Mouse (Mus musculus) myocyte (in vitro differentiated cells): ENCODE measurements at regions not wholly inside any gene's neighbourhood (a gene's known extent, or its start where the extent isn't known, plus 50 kb on each side); places are given as distances from the start of the nearest gene placed in this dataset.

Experiments
- H3K27me3 ChIP-seq: one replicate; pipeline ENCODE4 v1.6.1; 2011; ENCODE audit not compliant: control insufficient read depth, insufficient read depth, insufficient read length
- H3K36me3 ChIP-seq: one replicate; pipeline ENCODE4 v1.6.1; 2011; ENCODE audit not compliant: control insufficient read depth, insufficient read depth
- H3K4me2 ChIP-seq: one replicate; pipeline ENCODE4 v1.6.1; 2011; ENCODE audit warnings: low read depth, control low read depth
- H3K4me3 ChIP-seq: one replicate; pipeline ENCODE4 v1.5.1; 2011; ENCODE audit warnings: mild to moderate bottlenecking, control low read depth, moderate library complexity
- H3K79me2 ChIP-seq: one replicate; pipeline ENCODE4 v1.6.1; 2011; ENCODE audit not compliant: control insufficient read depth, insufficient read depth
- H3ac ChIP-seq: one replicate; pipeline ENCODE4 v1.6.1; 2011; ENCODE audit not compliant: control insufficient read depth, insufficient read length
- CEBPB ChIP-seq: IDR thresholded peaks from 2 replicates; pipeline ENCODE4 v1.6.1; 2011; ENCODE audit warnings: mild to moderate bottlenecking, moderate library complexity; ENCODE audit not compliant: poor library complexity, insufficient read depth, severe bottlenecking
- E2F4 ChIP-seq: IDR thresholded peaks from one replicate; pipeline ENCODE4 v1.6.1; 2011; ENCODE audit warnings: mild to moderate bottlenecking, control low read depth, moderate library complexity; ENCODE audit not compliant: insufficient read depth
- MAX ChIP-seq: IDR thresholded peaks from one replicate; pipeline ENCODE4 v1.6.1; 2011; ENCODE audit warnings: low read depth, mild to moderate bottlenecking, control low read depth
- MYOD1 ChIP-seq, 3 experiments: IDR thresholded peaks; one replicate each; pipeline ENCODE4 v1.6.1; 2011; ENCODE audit warnings: control low read depth in 2 of 3, low read depth in 2 of 3, mild to moderate bottlenecking in 2 of 3, moderate library complexity in 1 of 3; ENCODE audit not compliant: insufficient read length in 2 of 3, control insufficient read depth in 1 of 3
- MYOG ChIP-seq, 3 experiments: IDR thresholded peaks; one replicate each; pipeline ENCODE4 v1.6.1; 2011; ENCODE audit warnings: control low read depth in 2 of 3, low read depth in 2 of 3, mild to moderate bottlenecking in 2 of 3; ENCODE audit not compliant: insufficient read length in 2 of 3, control insufficient read depth in 1 of 3, insufficient read depth in 1 of 3
- POLR2A ChIP-seq: IDR thresholded peaks from one replicate; pipeline ENCODE4 v1.6.1; 2011; ENCODE audit warnings: low read depth, mild to moderate bottlenecking, control low read depth, moderate library complexity; ENCODE audit not compliant: insufficient read length
- POLR2AphosphoS2 ChIP-seq: IDR thresholded peaks from one replicate; pipeline ENCODE4 v1.6.1; 2011; ENCODE audit warnings: low read depth, control low read depth; ENCODE audit not compliant: insufficient read length
- REST ChIP-seq: IDR thresholded peaks from one replicate; pipeline ENCODE4 v1.6.1; 2011; ENCODE audit warnings: mild to moderate bottlenecking, control low read depth, moderate library complexity; ENCODE audit not compliant: insufficient read depth, insufficient read length
- SRF ChIP-seq: IDR thresholded peaks from one replicate; pipeline ENCODE4 v1.6.1; 2011; ENCODE audit warnings: low read depth; ENCODE audit not compliant: control insufficient read depth, insufficient read length
- TCF12 ChIP-seq: IDR thresholded peaks from one replicate; pipeline ENCODE4 v1.6.1; 2011; ENCODE audit warnings: mild to moderate bottlenecking, control low read depth; ENCODE audit not compliant: poor library complexity, insufficient read depth, severe bottlenecking
- TCF3 ChIP-seq: IDR thresholded peaks from one replicate; pipeline ENCODE4 v1.6.1; 2011; ENCODE audit warnings: low read depth, control low read depth; ENCODE audit not compliant: insufficient read length
- USF1 ChIP-seq: IDR thresholded peaks from one replicate; pipeline ENCODE4 v1.6.1; 2011; ENCODE audit warnings: low read depth, mild to moderate bottlenecking, control low read depth, moderate library complexity

DNA sequence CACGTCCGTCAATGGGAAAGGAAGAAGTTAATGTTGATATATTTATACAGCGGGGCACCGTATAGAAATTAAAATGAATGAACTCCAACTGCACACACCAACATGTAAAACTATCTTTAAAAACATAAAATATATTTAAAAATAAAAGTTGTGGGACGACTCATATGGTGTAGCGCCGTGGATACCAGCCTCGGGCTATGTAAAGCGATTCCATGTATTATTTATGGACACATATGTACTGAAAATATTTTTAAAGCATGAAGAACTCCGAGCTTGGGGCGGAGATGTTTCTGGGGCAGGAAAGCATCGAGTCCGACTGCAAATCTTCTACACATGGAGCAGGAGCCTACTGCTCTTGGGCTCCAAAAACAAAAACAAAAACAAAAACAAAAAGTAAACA, 182.4 kb downstream of the Cryba4 start:
- no peak overlapping the region for H3K4me2 ChIP-seq
- peaks cover 35% of the 10 kb centered on the region for H3K27me3 ChIP-seq
- no peaks in the 10 kb centered on the region for H3K36me3 ChIP-seq
- H3ac ChIP-seq, result no peak overlapping the region
- no peaks in the 10 kb centered on the region for H3K79me2 ChIP-seq
- TF ChIP-seq CEBPB (no peak), SRF (no peak), REST (no peak), MAX (no peak), USF1 (no peak), MYOD1 (IDR thresholded peaks at IDR 0.05; ENCODE audit: control insufficient read depth in 1 of 3, insufficient read length in 2 of 3, low read depth in 2 of 3) (no peak), TCF3 (no peak), POLR2A (no peak), MYOG (IDR thresholded peaks at IDR 0.05; ENCODE audit: control insufficient read depth in 1 of 3, insufficient read depth in 1 of 3, insufficient read length in 2 of 3, low read depth in 2 of 3) (no peak), E2F4 (no peak), TCF12 (no peak), POLR2AphosphoS2 (no peak)
- H3K4me3 ChIP-seq, result no peak overlapping the region

DNA sequence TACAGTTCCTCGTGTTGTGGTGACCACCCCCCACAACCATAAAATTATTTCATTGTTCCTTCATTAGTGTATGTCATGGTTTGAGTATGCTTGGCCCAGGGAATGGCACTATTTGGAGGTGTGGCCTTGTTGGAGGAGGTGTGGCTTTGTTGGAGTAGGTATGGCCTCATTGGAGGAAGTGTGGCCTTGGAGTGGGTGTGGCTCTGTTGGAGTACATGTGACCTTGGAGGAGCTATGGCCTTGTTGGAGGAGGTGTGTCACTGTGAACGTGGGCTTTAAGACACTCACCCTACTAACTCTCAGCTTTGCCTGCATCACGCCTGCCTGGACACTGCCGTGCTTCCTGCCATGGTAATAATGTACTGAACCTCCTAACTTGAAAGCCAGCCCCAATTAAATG, 179.9 kb downstream of the Cryba4 start:
- Histone ChIP-seq H3K27me3 (peaks cover 26% of the 10 kb centered on the region), H3K4me3 (no peak overlapping the region), H3K4me2 (no peak overlapping the region), H3K79me2 (no peaks in the 10 kb centered on the region), H3ac (no peak overlapping the region), H3K36me3 (no peaks in the 10 kb centered on the region)
- TF ChIP-seq POLR2A (no peak), CEBPB (no peak), USF1 (no peak), MYOD1 (IDR thresholded peaks at IDR 0.05; ENCODE audit: control insufficient read depth in 1 of 3, insufficient read length in 2 of 3, low read depth in 2 of 3) (no peak), TCF12 (no peak), MYOG (IDR thresholded peaks at IDR 0.05; ENCODE audit: control insufficient read depth in 1 of 3, insufficient read depth in 1 of 3, insufficient read length in 2 of 3, low read depth in 2 of 3) (no peak), POLR2AphosphoS2 (no peak), E2F4 (no peak), REST (no peak), MAX (no peak), TCF3 (no peak), SRF (no peak)

DNA sequence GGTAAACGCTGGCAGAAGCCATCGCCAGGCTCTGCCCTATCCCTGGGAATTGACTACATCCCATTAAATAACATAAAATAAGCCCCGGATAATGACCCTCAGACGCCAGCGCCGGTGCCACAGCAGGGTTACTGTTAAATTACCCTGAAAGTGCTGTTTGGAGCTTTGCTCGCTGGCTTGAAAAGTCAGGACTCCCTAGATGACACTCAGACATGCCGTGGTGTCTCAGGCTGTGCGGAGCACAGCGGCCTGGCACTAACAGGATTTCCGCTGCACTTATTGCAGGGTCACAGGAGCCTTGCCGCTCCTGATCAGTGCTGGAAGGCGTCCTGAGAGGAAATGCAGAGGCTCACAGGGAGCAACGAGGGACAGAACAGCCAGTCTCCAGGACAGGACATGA, 175.2 kb downstream of the Cryba4 start:
- no peak overlapping the region for H3K4me2 ChIP-seq
- peaks cover 7% of the 10 kb centered on the region for H3K27me3 ChIP-seq
- H3ac ChIP-seq, result no peak overlapping the region
- H3K4me3 ChIP-seq, result no peak overlapping the region
- TF ChIP-seq TCF3 (no peak), MAX (no peak)
- H3K79me2 ChIP-seq, result no peaks in the 10 kb centered on the region
- no peaks in the 10 kb centered on the region for H3K36me3 ChIP-seq

DNA sequence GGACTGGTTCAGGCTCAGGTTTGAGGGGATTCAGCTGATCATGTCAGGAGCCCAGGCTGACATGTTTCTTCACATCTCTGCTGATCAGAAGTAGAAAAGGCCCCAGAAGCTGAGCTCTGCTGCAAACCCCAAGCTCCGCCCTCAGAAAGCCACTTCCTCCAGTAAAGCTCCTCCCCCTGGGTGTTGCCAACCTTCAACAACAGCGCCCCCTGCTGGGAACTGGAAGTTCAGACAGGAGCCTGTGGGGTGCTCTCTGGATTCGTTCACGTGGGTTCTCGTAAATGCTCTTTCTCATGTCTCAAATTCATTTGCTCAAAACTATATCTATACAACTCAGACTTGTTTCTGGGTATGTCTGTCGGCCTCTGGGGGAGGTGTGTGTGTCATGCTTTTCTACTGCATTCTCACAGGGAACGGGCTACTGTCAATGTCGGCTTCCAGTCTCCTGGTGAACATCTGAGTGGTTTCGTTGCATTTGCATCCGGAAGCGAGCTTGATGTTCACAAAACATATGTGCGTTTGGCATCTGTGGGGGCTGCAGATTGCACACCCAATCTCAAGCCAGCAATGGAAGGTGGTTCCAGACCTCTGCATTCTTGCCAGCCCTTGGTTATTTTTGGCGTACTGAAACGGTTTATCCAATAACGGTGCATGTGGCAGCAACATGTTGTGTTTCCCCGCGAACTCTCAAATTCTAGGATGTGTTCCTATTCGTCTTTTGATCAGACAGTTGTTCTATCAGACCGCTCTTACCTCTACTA, 174.3 kb downstream of the Cryba4 start:
- H3K27me3 ChIP-seq, result peaks cover 6% of the 10 kb centered on the region
- no peak overlapping the region for H3K4me3 ChIP-seq
- H3K4me2 ChIP-seq, result no peak overlapping the region
- TF ChIP-seq POLR2AphosphoS2, result no peak
- no peak for TF ChIP-seq USF1
- TF ChIP-seq MAX, result no peak
- no peak for TF ChIP-seq TCF3
- no peak for TF ChIP-seq POLR2A
- TF ChIP-seq E2F4, result no peak
- no peak for TF ChIP-seq TCF12
- no peak for TF ChIP-seq SRF
- TF ChIP-seq MYOD1 (IDR thresholded peaks at IDR 0.05; ENCODE audit: control insufficient read depth in 1 of 3, insufficient read length in 2 of 3, low read depth in 2 of 3), result no peak
- no peak for TF ChIP-seq MYOG (IDR thresholded peaks at IDR 0.05; ENCODE audit: control insufficient read depth in 1 of 3, insufficient read depth in 1 of 3, insufficient read length in 2 of 3, low read depth in 2 of 3)
- H3ac ChIP-seq, result no peak overlapping the region
- no peaks in the 10 kb centered on the region for H3K36me3 ChIP-seq
- no peaks in the 10 kb centered on the region for H3K79me2 ChIP-seq

DNA sequence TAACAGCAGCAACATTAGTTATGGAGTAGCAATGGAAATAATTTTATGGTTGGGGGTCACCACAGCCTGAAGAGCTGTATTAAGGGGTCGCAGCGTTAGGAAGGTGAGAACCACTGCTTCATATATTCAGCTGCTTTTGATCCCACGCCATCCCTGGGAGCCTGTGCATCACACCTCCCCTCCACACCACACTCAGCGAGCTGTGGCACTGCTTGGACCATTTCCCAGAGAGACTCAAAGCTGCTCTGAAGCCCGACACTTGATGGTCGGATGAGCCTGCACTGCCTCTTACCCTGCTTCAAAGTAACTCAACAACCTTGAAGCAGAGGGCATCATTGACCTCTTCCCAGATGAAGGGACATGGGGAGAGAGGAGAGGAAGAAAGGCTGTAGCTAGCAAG, 171.3 kb downstream of the Cryba4 start:
- Histone ChIP-seq H3K4me2 (no peak overlapping the region), H3K4me3 (no peak overlapping the region), H3K79me2 (no peaks in the 10 kb centered on the region), H3ac (no peak overlapping the region), H3K36me3 (no peaks in the 10 kb centered on the region), H3K27me3 (peaks cover 6% of the 10 kb centered on the region)
- TF ChIP-seq REST (no peak), MYOG (IDR thresholded peaks at IDR 0.05; ENCODE audit: control insufficient read depth in 1 of 3, insufficient read depth in 1 of 3, insufficient read length in 2 of 3, low read depth in 2 of 3) (no peak), TCF3 (no peak)
